Mouse (Mus musculus): ENCODE results near the gene Nup214. TPM values are rescaled to one million over a fixed set of nuclear protein-coding genes. Genes with fewer than 3 reads are reported as not detected.

Gene Nup214
- polyA plus RNA-seq (2014; fragmentation: Illumina TruSeq; extraction: RNeasy Lipid Tissue Mini Kit (QIAGEN cat#74804); ENCODE audit: low read depth, low replicate concordance), result 23.1 TPM

DNA sequence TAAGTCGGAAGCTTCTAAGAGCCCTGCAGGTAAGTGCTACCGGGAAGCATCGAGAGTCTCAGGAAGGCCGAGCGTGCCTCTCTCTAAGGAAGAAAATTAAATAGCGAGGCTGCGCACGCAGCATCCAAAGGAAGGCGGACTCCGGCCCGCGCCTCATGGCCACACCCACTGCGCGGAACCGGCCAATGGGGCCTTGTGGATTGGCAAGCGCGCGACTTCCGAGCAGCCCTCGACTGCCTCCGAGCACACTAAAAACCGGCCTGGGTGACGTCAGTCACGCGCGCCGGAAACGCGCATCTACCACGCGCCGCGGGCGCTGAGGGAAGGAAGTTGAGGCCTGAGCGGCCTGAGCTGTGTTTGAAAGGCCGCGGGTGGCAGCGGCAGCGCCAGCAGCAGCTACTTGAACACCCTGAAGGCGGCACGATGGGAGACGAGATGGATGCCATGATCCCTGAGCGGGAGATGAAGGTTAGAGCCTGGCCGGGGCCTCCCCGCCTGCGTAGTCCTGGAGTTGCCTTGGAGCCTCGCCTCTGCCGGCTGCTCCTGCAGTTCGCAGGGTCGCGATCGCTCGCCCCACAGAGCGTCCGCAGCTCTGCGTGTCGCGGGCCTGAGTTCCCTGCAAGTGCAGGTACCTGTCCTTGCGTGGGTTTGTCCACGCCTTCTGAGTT is at the start of gene Nup214:
Gene Nup214 (plus strand): TSS at position 296 of the 668 bp plus-strand sequence.

GRCm38 (mm10) chr2:31950058-31950871 is 24.0 kb upstream of the Nup214 start, which contains the start of gene Aif1l:
TSS of gene Aif1l (plus strand) at chr2:31950139.

GRCm38 (mm10) chr2:32084111-32084871 is 110.1 kb downstream of the Nup214 start, which contains the start of gene Fam78a:
TSS of gene Fam78a (minus strand) at chr2:32084857.

GRCm38 (mm10) chr2:32095351-32096121 is 121.3 kb downstream of the Nup214 start, which contains the start of gene Plpp7:
TSS of gene Plpp7 (plus strand) at chr2:32095528.

Other genes starting within 250 kb of the Nup214 start
- gene Qrfp, start 163.9 kb upstream of the Nup214 start, polyA plus RNA-seq (2014; fragmentation: Illumina TruSeq; extraction: RNeasy Lipid Tissue Mini Kit (QIAGEN cat#74804); ENCODE audit: low read depth, low replicate concordance), result 1.1 TPM
- gene Fibcd1, start 128.4 kb upstream of the Nup214 start, polyA plus RNA-seq (2014; fragmentation: Illumina TruSeq; extraction: RNeasy Lipid Tissue Mini Kit (QIAGEN cat#74804); ENCODE audit: low read depth, low replicate concordance), result 1.3 TPM
- gene Lamc3, start 87.1 kb upstream of the Nup214 start, polyA plus RNA-seq (2014; fragmentation: Illumina TruSeq; extraction: RNeasy Lipid Tissue Mini Kit (QIAGEN cat#74804); ENCODE audit: low read depth, low replicate concordance), result 12.0 TPM
- gene Aif1l, start 24.3 kb upstream of the Nup214 start, polyA plus RNA-seq (2014; fragmentation: Illumina TruSeq; extraction: RNeasy Lipid Tissue Mini Kit (QIAGEN cat#74804); ENCODE audit: low read depth, low replicate concordance), result 2.9 TPM
- gene Fam78a, start 110.4 kb downstream of the Nup214 start, polyA plus RNA-seq (2014; fragmentation: Illumina TruSeq; extraction: RNeasy Lipid Tissue Mini Kit (QIAGEN cat#74804); ENCODE audit: low read depth, low replicate concordance), result 2.9 TPM
- 1.8 TPM for gene Plpp7, start 121.1 kb downstream of the Nup214 start, polyA plus RNA-seq (2014; fragmentation: Illumina TruSeq; extraction: RNeasy Lipid Tissue Mini Kit (QIAGEN cat#74804); ENCODE audit: low read depth, low replicate concordance)
- gene Prrc2b, start 176.6 kb downstream of the Nup214 start, polyA plus RNA-seq (2014; fragmentation: Illumina TruSeq; extraction: RNeasy Lipid Tissue Mini Kit (QIAGEN cat#74804); ENCODE audit: low read depth, low replicate concordance), result 70.3 TPM